Mouse (Mus musculus) heart, postnatal 0 days (tissue): ENCODE measurements at regions not wholly inside any gene's neighbourhood (a gene's known extent, or its start where the extent isn't known, plus 50 kb on each side); places are given as distances from the start of the nearest gene placed in this dataset.

Experiments used
- ATAC-seq: fragments of 200-750 bp; cut with Nextera tagmentation; 2 replicates; pipeline ENCODE4 v1.8.0; 2017; ENCODE audit warnings: low read depth, moderate number of reproducible peaks, moderate library complexity; ENCODE audit not compliant: insufficient read depth
- DNase-seq: peaks from one replicate; pipeline ENCODE4 v3.0.0-alpha.2; 2016; ENCODE audit warnings: low spot score
- H3K27ac ChIP-seq: fragments of 300-500 bp; sonication (generic); 2 replicates; pipeline ENCODE4 v1.5.1; 2014; ENCODE audit warnings: low read depth, mild to moderate bottlenecking
- H3K27me3 ChIP-seq: fragments of 300-500 bp; sonication (generic); 2 replicates; pipeline ENCODE4 v1.6.1; 2014; ENCODE audit warnings: low read length, mixed read lengths; ENCODE audit not compliant: control insufficient read depth, insufficient read depth
- H3K36me3 ChIP-seq: fragments of 300-500 bp; sonication (generic); replicated peaks from 2 replicates; pipeline ENCODE4 v1.6.1; 2014; ENCODE audit warnings: low read length, mixed read lengths; ENCODE audit not compliant: control insufficient read depth, insufficient read depth
- H3K4me1 ChIP-seq: fragments of 300-500 bp; sonication (generic); 2 replicates; pipeline ENCODE4 v1.6.1; 2014; ENCODE audit warnings: antibody characterized with exemption; ENCODE audit not compliant: control insufficient read depth, insufficient read depth
- H3K4me2 ChIP-seq: fragments of 300-500 bp; sonication (generic); 2 replicates; pipeline ENCODE4 v1.6.1; 2014; ENCODE audit warnings: low read depth, mild to moderate bottlenecking, low read length, moderate library complexity
- H3K4me3 ChIP-seq: fragments of 300-500 bp; sonication (generic); 2 replicates; pipeline ENCODE4 v1.5.1; 2014; ENCODE audit warnings: low read depth, low read length
- H3K9ac ChIP-seq: fragments of 300-500 bp; sonication (generic); replicated peaks from 2 replicates; pipeline ENCODE4 v1.6.1; 2014; ENCODE audit warnings: low read depth, low read length, mixed read lengths
- H3K9me3 ChIP-seq: fragments of 300-500 bp; sonication (generic); replicated peaks from 2 replicates; pipeline ENCODE4 v1.6.1; 2016; ENCODE audit warnings: low read length; ENCODE audit not compliant: control insufficient read depth
- CTCF ChIP-seq: IDR thresholded peaks from 2 replicates; pipeline ENCODE4 v1.5.1; 2016; ENCODE audit warnings: antibody characterized with exemption, control low read depth, low read depth
- EP300 ChIP-seq: IDR thresholded peaks from 2 replicates; pipeline ENCODE4 v1.6.1; 2016; ENCODE audit warnings: antibody characterized with exemption, low read depth
- WGBS: fragments of 180-500 bp; shearing (Covaris S2); extraction: QIAGEN DNeasy Blood & Tissue Kit; methylation state at CpG from one replicate; pipeline ENCODE4 v1.1.7; 2014; 5-methylcytosine and 5-hydroxymethylcytosine counted together

DNA sequence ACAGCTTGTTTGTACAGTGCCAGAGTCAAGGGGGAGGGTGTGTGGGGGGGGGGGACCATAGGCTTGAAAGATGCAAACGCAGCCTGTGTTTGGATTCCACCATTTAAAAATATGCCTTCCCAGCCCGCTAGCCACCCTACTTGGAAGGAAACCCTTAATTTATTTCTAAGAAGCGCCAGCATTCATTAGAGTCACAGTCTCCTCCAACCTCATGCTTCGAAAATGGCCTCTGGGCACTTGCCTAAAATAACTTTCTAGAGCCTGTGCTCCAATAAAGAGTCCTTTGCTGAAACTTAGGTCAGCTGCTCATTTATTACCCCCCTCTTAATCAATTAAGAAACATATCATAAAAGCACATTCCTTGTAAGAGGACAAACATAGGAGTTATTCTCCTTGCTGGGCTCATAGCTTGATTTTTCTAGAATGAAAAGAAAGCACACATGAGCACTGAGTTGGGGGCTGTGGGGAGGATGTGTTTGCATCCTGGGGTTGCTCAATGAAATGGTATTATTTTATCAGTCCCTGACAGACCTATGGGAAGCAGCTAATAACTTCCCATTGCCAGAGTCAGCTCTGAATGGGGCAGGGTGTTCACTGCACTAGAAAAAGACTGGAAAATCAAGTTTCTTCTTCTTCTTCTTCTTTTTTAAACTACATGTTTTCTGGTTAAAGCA, 57.4 kb downstream of the H2al2a start:
- Histone ChIP-seq H3K27me3 (no peaks in the 10 kb centered on the region), H3K9ac (no peak overlapping the region), H3K9me3 (no peaks in the 10 kb centered on the region), H3K36me3 (no peaks in the 10 kb centered on the region), H3K27ac (no peak overlapping the region), H3K4me2 (no peak overlapping the region), H3K4me1 (no peaks in the 10 kb centered on the region), H3K4me3 (no peak overlapping the region)
- no peak for DNase-seq
- TF ChIP-seq EP300 (no peak), CTCF (no peak)
- ATAC-seq = no peak
- whole genome bisulfite sequencing = 77% methylated on average over 4 of the region's 4 CpGs

DNA sequence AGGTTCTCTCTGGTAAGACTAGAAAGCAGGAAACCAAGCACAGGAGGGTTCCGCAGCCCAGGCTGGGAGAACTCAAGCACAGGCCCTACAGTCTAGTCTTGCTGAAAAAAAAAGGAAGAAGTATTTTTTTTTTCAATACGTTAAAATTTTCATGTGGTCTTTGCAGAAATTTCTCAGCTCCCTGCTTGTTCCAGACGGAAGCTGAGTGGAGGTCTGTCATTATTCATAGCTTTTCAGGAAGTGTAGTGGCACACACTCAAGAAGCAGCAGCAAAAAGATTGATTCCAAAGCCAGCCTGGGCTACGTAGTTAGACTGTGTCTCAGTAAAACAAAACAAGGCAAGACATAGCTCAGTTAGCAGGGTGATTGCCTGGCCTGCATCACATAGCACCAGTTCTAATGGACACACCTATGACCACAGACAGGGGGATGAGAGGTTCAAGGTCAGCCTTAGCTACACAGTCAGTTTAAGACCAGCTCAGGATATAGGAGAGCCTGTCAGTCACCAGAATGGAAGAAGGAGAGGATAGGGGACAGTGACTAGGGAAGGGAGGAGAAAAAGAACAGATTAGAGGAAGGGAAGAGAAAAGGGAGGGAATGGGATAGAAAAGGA, 60.1 kb downstream of the H2al2a start:
- ATAC-seq (no peak), DNase-seq (no peak)
- H3K9ac ChIP-seq = no peak overlapping the region
- H3K36me3 ChIP-seq = no peaks in the 10 kb centered on the region
- no peaks in the 10 kb centered on the region; the same call in 1 of the 2 replicates for H3K4me1 ChIP-seq
- H3K9me3 ChIP-seq = no peaks in the 10 kb centered on the region
- WGBS = 76% methylated on average over 4 of the region's 4 CpGs
- TF ChIP-seq CTCF = no peak
- TF ChIP-seq EP300 = no peak
- no peak overlapping the region for H3K4me2 ChIP-seq
- H3K27me3 ChIP-seq = no peaks in the 10 kb centered on the region
- no peak overlapping the region for H3K27ac ChIP-seq
- H3K4me3 ChIP-seq = no peak overlapping the region

DNA sequence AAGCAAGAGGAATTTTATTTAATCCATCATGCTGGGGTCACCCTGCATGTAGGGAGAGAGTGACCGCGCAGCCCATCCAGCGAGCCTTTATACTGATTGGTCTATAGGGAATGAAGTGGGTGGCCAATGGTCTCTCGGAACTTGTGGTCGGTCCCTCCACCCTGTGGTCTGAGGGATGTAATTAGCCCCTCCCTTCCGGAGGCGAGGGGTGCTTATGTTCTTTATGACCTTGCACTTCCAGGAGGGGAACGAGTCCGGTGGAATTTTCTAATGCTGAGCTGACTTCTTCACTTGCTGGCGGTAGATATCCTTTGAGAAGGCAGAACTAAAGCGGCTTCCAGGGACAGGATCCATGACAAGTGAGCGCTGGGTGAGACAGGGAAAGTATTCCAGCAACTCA, 60.8 kb downstream of the H2al2a start:
- Histone ChIP-seq H3K9ac (no peak overlapping the region), H3K9me3 (no peaks in the 10 kb centered on the region), H3K4me2 (no peak overlapping the region), H3K27ac (no peak overlapping the region), H3K4me1 (peaks cover 3% of the 10 kb centered on the region), H3K27me3 (no peaks in the 10 kb centered on the region), H3K36me3 (no peaks in the 10 kb centered on the region), H3K4me3 (no peak overlapping the region)
- WGBS = 74% methylated on average over 12 of the region's 12 CpGs
- TF ChIP-seq EP300 (no peak), CTCF (no peak)
- no peak for DNase-seq
- ATAC-seq = no peak

DNA sequence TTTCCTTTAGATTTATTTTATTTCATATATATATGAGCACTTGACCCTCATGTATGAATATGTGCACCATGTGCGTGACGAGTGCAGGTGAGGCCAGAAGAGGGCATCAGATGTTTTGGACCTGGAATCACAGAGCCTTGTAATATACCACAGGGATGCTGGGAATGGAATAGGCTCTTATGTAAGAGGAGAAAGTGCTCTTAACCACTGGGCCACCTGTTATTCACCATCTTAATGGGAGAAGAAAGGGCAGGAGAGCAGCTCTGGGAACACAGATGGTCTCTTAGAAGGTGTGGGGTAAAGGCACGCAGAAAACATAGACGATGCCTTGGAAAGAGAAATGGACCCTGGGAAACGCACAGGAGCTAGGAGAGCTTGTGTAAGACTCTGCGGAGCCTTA, 61.3 kb downstream of the H2al2a start:
- Histone ChIP-seq H3K27ac (no peak overlapping the region), H3K27me3 (no peaks in the 10 kb centered on the region), H3K4me2 (no peak overlapping the region), H3K9me3 (no peaks in the 10 kb centered on the region), H3K36me3 (no peaks in the 10 kb centered on the region), H3K9ac (no peak overlapping the region), H3K4me3 (no peak overlapping the region), H3K4me1 (peaks cover 6% of the 10 kb centered on the region)
- TF ChIP-seq EP300 (no peak), CTCF (no peak)
- ATAC-seq = no peak
- no peak for DNase-seq
- 95% methylated on average over 6 of the region's 6 CpGs for WGBS

DNA sequence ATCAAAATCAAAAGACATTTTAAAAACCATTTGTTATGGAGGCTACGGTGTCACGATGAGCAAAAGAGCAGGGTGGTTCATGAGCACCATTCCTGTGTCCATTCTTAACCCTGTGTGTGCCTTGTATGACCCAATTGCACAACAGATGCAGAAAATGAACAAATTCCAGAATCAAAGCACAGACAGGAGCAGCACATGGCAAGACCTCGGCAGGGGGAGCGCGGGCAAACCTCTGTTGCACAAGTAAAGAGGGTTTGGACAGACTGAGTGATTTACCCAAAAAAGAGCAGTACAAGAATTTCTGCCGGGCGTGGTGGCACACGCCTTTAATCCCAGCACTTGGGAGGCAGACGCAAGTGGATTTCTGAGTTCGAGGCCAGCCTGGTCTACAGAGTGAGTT, 62.1 kb downstream of the H2al2a start:
- DNase-seq (no peak), ATAC-seq (no peak)
- H3K36me3 ChIP-seq = no peaks in the 10 kb centered on the region
- no peak overlapping the region for H3K9ac ChIP-seq
- H3K9me3 ChIP-seq = 0 out of 2 replicates have a peak, but pooled peaks cover 5% of the 10 kb centered on the region
- H3K4me2 ChIP-seq = no peak overlapping the region
- TF ChIP-seq CTCF (no peak), EP300 (no peak)
- H3K4me3 ChIP-seq = no peak overlapping the region
- no peak overlapping the region for H3K27ac ChIP-seq
- H3K4me1 ChIP-seq = peaks cover 6% of the 10 kb centered on the region
- no peaks in the 10 kb centered on the region for H3K27me3 ChIP-seq
- WGBS = 90% methylated on average over 10 of the region's 10 CpGs
